Comparison of ENCODE assay signal across 19 mouse cellular contexts in the genomic region with DNA sequence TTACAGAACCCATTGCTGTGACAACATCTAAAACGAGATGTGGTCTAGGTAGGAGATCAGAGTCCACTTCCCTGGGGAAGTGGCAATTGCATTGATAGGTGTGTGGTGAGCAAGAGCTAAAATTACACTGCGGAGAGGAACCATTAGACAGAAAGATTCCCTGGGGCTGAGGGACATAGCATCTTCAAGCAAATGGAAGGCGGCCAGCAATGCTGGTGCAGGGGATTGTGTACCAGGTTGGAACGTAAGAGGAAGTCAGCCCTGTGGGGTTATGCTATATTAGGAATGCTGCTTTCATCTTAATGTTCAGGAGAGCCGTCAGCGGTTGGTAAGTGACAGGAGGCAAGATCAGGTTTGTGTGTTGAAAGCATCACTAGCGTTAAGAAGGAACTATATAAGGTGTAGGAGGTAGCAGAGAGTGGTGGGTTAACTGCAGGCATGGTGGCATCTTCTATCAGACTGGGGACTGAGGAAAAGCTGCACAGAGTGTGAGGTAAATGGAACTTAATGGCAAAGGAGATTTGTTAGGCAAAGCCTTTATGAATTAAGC. TPM values are rescaled to one million over a fixed set of nuclear protein-coding genes. Genes with fewer than 3 reads are reported as not detected.
DNase-seq lines count a peak whose midpoint lies in the region; ATAC-seq lines count a peak whose summit lies in the region.
"Had no signal": no experiment of that assay in that cellular context is flagged by ENCODE, and none has a peak within 500 bp of the region (broad histone marks: within the 10 kb centered on the region; RNA-seq: fewer than 3 reads in every experiment).

No protein-coding gene starts in this region.

- ATAC-seq in hindbrain, embryonic 15.5 days (ENCODE audit: low FRiP score, low read depth) = no peak
- ATAC-seq: hindbrain, postnatal 0 days had no signal

- H3K4me1 ChIP-seq in hindbrain, embryonic 15.5 days (replicated peaks) = peaks cover 11% of the 10 kb centered on the region
- H3K4me1 ChIP-seq in hindbrain, embryonic 10.5 days (replicated peaks) = peaks cover 27% of the 10 kb centered on the region

- intact Hi-C loops in left cerebral cortex, postnatal 10 days (cut with DNase I) = no loop called here

- no peaks in the 10 kb centered on the region for H3K27me3 ChIP-seq in hindbrain, embryonic 15.5 days
- no peaks in the 10 kb centered on the region for H3K27me3 ChIP-seq in hindbrain, embryonic 10.5 days (ENCODE audit: insufficient read depth, poor library complexity, severe bottlenecking)
- no peaks in the 10 kb centered on the region for H3K27me3 ChIP-seq in splenic B cell, adult 2 months (ENCODE audit: control insufficient read depth, insufficient read depth, low read length, poor library complexity, severe bottlenecking)
- H3K27me3 ChIP-seq: embryonic facial prominence, embryonic 13.5 days; forebrain, embryonic 12.5 days; kidney, embryonic 15.5 days; megakaryocyte, embryonic 14.5 days had no signal

- H3K36me3 ChIP-seq in hindbrain, embryonic 15.5 days = peaks cover 16% of the 10 kb centered on the region
- peaks cover 22% of the 10 kb centered on the region for H3K36me3 ChIP-seq in hindbrain, embryonic 10.5 days
- H3K36me3 ChIP-seq in splenic B cell, adult 2 months (ENCODE audit: control insufficient read depth, insufficient read depth, low read length, poor library complexity, severe bottlenecking) = peaks cover 6% of the 10 kb centered on the region; the same call in 1 of the 2 replicates
- H3K36me3 ChIP-seq: kidney, embryonic 15.5 days had no signal

- peak; percentile 65 for DNase-seq in adrenal gland, postnatal 10 days
- no peak for DNase-seq in adrenal gland, adult 2 months
- DNase-seq in hindbrain, embryonic 10.5 days (ENCODE audit: low spot score) = no peak
- DNase-seq in right cerebral cortex, postnatal 14 days = peak; percentile 13
- no peak for DNase-seq in right cerebral cortex, postnatal 4 days
- DNase-seq in splenic B cell, adult 2 months (ENCODE audit: low read depth, low spot score) = peak; percentile 56
- DNase-seq in left cerebral cortex, postnatal 10 days (ENCODE audit: extremely low spot score in 1 of 2, low spot score in 2 of 2) = no peak
- DNase-seq: cerebellum, adult 9-10 months; layer of hippocampus, adult 9-11 months; right cerebral cortex, postnatal 25 days had no signal

- 54% methylated on average over 7 of the region's 7 CpGs for WGBS in hindbrain, embryonic 15.5 days
- WGBS in hindbrain, embryonic 10.5 days = 75% methylated on average over 7 of the region's 7 CpGs

- no peak overlapping the region for H3K4me3 ChIP-seq in hindbrain, embryonic 15.5 days
- no peak overlapping the region for H3K4me3 ChIP-seq in hindbrain, embryonic 10.5 days
- H3K4me3 ChIP-seq: embryonic facial prominence, embryonic 13.5 days; forebrain, embryonic 12.5 days; kidney, embryonic 15.5 days; limb, embryonic 10.5 days; megakaryocyte, embryonic 14.5 days had no signal

- H3K27ac ChIP-seq in hindbrain, embryonic 15.5 days (replicated peaks) = 0 out of 2 replicates have a peak overlapping the region, but pooled peaks have one; percentile 34
- no peak overlapping the region for H3K27ac ChIP-seq in hindbrain, embryonic 10.5 days
- H3K27ac ChIP-seq: embryonic facial prominence, embryonic 13.5 days; forebrain, embryonic 12.5 days; hindbrain, postnatal 0 days; kidney, embryonic 15.5 days; limb, embryonic 10.5 days; liver, embryonic 14.5 days had no signal

- no peak overlapping the region for H3K4me2 ChIP-seq in hindbrain, embryonic 15.5 days
- H3K4me2 ChIP-seq: embryonic facial prominence, embryonic 13.5 days; forebrain, embryonic 12.5 days; heart, embryonic 11.5 days; kidney, embryonic 15.5 days had no signal

- no peaks in the 10 kb centered on the region for H3K9me3 ChIP-seq in hindbrain, embryonic 15.5 days
- H3K9me3 ChIP-seq in hindbrain, embryonic 10.5 days = no peaks in the 10 kb centered on the region
- H3K9me3 ChIP-seq: embryonic facial prominence, embryonic 13.5 days; forebrain, embryonic 12.5 days; kidney, embryonic 15.5 days; limb, embryonic 10.5 days; megakaryocyte, embryonic 14.5 days had no signal

- no peak overlapping the region for H3K9ac ChIP-seq in hindbrain, embryonic 15.5 days
- H3K9ac ChIP-seq: embryonic facial prominence, embryonic 13.5 days; forebrain, embryonic 12.5 days; kidney, embryonic 15.5 days; liver, embryonic 14.5 days had no signal

RNA-seq across cellular contexts. Expression of a gene that starts 4.5 kb away (rescaled TPM):
- 100 to 1,000 TPM; 254 to 383 TPM for total RNA-seq in adrenal gland, postnatal 10 days (2021)
- total RNA-seq in adrenal gland, adult 2 months (2021) = 100 to 1,000 TPM; 342 to 413 TPM
- 3.5 and 3.9 TPM in 2 replicates for polyA plus RNA-seq in adrenal gland, adult 2 months (2012; rRNA removed)
- 102 and 111 TPM in 2 replicates for polyA plus RNA-seq in hindbrain, embryonic 15.5 days (2015; fragmentation: Nextera tagmentation; extraction: Ambion mirVana)
- polyA plus RNA-seq in hindbrain, embryonic 10.5 days (2016; fragmentation: Nextera tagmentation; extraction: Ambion mirVana) = 44.8 and 50.3 TPM in 2 replicates
- 10 to 100 TPM; 59.3 to 60.5 TPM for total RNA-seq in left cerebral cortex, postnatal 10 days (2021)

Comparison
In these comparisons a context has a peak if more than half of its experiments do, and no peak if none do; other contexts are left out.
1. DNase-seq: peak in adrenal gland, postnatal 10 days (single experiment), right cerebral cortex, postnatal 14 days (single experiment) and splenic B cell, adult 2 months (single experiment); none in adrenal gland, adult 2 months (single experiment), hindbrain, embryonic 10.5 days (single experiment), right cerebral cortex, postnatal 4 days (single experiment) and left cerebral cortex, postnatal 10 days (0 of 2).
2. RNA of a gene that starts 4.5 kb away (total RNA-seq): 342 to 413 TPM in adrenal gland, adult 2 months and 254 to 383 TPM in adrenal gland, postnatal 10 days; 59.3 to 60.5 TPM in left cerebral cortex, postnatal 10 days; every median in the first group is over 4 times any median in the second.